Mouse (Mus musculus): ENCODE measurements around the gene Zfp354b. TPM values are rescaled to one million over a fixed set of nuclear protein-coding genes. Genes with fewer than 3 reads are reported as not detected.

Zfp354b gene
- total RNA-seq, 4 experiments from 2014 or later, result 1.7 to 4.7 (median 3.3) TPM

GRCm38 (mm10) chr11:50883756-50884155, 47.7 kb downstream of the Zfp354b start:
- DNase-seq, result no peak

- no peak for DNase-seq
These were observed 52.8 kb downstream of the Zfp354b start for GRCm38 (mm10) chr11:50878641-50879040.

Other genes starting within 250 kb of the Zfp354b start
- 1 to 10 TPM; 5.7 to 9.9 (median 7.6) TPM for gene Zfp354c, start 103.9 kb downstream of the Zfp354b start, total RNA-seq (2022)
- 1 to 10 TPM; 1.0 to 1.5 (median 1.2) TPM for gene Zfp879, start 90.1 kb downstream of the Zfp354b start, total RNA-seq (2022)
- not detected for gene Grm6, start 80.9 kb downstream of the Zfp354b start, total RNA-seq (2022)
- gene Zfp454, start 44.0 kb downstream of the Zfp354b start, total RNA-seq (2022), result 1 to 10 TPM; 4.0 to 6.1 (median 4.8) TPM
- 10 to 100 TPM in 3 of 4 experiments, 1 to 10 TPM in 1; 9.4 to 12.8 (median 11.0) TPM for gene Zfp2, start 15.5 kb downstream of the Zfp354b start, total RNA-seq (2022)
- gene 4933414I15Rik, start 12.1 kb upstream of the Zfp354b start, total RNA-seq (2022), result not detected
- not detected for gene Prop1, start 22.1 kb upstream of the Zfp354b start, total RNA-seq (2022)
- not detected for gene Olfr1378, start 34.9 kb upstream of the Zfp354b start, total RNA-seq (2022)
- not detected for gene Olfr1377, start 50.3 kb upstream of the Zfp354b start, total RNA-seq (2022)
- not detected for gene Olfr51, start 72.0 kb upstream of the Zfp354b start, total RNA-seq (2022)
- gene Olfr54, start 82.6 kb upstream of the Zfp354b start, total RNA-seq (2022), result under 1 TPM; 0.15 to 0.91 (median 0.39) TPM
- gene Olfr1375, start 116.5 kb upstream of the Zfp354b start, total RNA-seq (2022), result not detected
- 10 to 100 TPM in 2 of 4 experiments, 1 to 10 TPM in 2; 5.7 to 12.4 (median 9.7) TPM for gene Zfp354a, start 127.6 kb upstream of the Zfp354b start, total RNA-seq (2022)

Measured in adrenal gland, adult 8-10 months (tissue).